Mouse (Mus musculus): ENCODE results near the gene Arhgap29. TPM values are rescaled to one million over a fixed set of nuclear protein-coding genes. Genes with fewer than 3 reads are reported as not detected.

Arhgap29 gene
- polyA plus RNA-seq (2021; fragmentation: Nextera tagmentation) = 2.1 and 2.3 TPM in 2 replicates
- long read RNA-seq, experiment 1, partial matches to known transcripts = 6 of 8 reads
- long read RNA-seq, experiment 1, other reads (novel, unspliced or antisense) = 2 of 8 reads
- long read RNA-seq, experiment 2, full-length matches to known transcripts = 14 of 36 reads
- long read RNA-seq, experiment 2, partial matches to known transcripts = 9 of 36 reads
- long read RNA-seq, experiment 2, other reads (novel, unspliced or antisense) = 13 of 36 reads

DNA sequence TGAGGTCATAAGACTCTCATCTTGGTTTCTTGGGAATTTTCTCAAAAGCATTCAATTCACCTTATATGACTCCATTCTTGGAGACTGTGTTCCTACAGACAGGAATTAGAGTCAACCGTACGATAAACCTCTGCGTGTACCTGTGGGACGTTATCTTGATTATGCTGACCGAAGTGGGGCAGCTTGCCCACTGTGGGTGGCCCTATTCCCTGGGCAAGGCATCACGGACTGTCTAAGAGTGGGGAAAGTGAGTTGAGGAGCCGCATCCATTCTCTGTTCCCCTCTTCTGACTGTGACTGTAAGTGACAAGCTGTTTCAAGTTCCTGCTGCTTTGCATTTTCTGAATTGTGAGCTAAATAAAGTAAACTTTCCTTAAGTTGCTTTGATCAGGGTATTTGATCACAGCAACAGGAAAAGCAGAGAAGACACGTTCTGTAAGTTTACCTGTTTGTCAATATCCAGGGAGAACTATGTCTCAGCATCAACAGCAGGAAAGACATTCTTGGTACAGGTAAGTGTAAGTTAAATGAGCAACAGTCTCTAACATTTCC lies at the start of gene Arhgap29:
Gene Arhgap29, plus strand, starts transcription at position 501 of the 551 bp plus-strand sequence.

DNA sequence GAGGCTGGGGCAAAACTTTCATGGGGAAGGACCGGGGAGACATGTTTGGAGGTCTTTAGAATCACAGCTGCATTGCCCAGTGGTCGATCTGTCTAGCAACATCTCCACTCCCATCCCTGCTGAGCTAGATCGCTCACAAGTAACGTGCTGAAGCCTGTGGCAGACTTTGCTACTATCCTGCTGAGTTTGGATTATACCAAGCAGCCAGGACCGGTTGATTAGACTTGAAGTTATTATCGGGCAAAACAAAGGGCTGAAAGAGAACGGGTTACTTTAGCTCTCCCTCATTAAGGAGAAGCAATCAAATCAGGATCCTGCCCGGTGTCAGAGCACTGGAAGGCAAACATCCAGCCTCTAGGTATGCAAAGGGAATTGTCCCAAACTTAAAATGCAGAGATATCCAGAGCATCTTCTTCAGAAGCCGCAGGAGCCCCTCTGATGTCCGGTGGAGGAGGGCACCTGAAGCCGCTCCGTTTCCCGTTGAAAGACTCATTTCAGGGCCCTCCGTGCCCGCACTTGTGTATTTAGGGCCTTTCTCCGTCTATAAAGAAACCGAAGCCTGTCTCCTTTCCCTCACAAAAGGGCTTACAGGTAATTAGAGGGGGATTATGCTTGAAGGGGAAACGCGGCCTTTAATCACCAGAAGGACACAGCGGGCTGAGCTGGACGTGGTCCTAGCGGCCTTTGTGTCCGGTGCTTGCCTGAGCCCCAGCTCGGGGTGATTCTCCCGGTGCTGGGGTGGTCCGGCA lies 91.6 kb downstream of the Arhgap29 start, which contains the start of gene Abca4:
Gene Abca4, plus strand, starts transcription at position 645 of the 749 bp plus-strand sequence.

Other genes with a start within 250 kb of the Arhgap29 start
- gene F3, start 229.0 kb upstream of the Arhgap29 start, polyA plus RNA-seq (2021; fragmentation: Nextera tagmentation) = 68.2 and 69.9 TPM in 2 replicates
- gene Abcd3, start 137.2 kb upstream of the Arhgap29 start, polyA plus RNA-seq (2021; fragmentation: Nextera tagmentation) = 50.3 and 52.9 TPM in 2 replicates
- gene Abca4, start 91.9 kb downstream of the Arhgap29 start, polyA plus RNA-seq (2021; fragmentation: Nextera tagmentation) = 0.16 and 2.5 TPM in 2 replicates

All from layer of hippocampus, adult 6 months (tissue).